Mouse (Mus musculus) testis, adult 2 months (tissue): ENCODE measurements around the gene Atoh8. TPM values are rescaled to one million over a fixed set of nuclear protein-coding genes. Genes with fewer than 3 reads are reported as not detected.
A peak's percentile ranks its signal among the peaks of the same experiment; 100 is the strongest.

Experiments used
- H3K27ac ChIP-seq: fragments of 200-500 bp; 2 replicates; pipeline ENCODE4 v1.5.1; 2012; ENCODE audit warnings: low read depth, low read length; ENCODE audit not compliant: control insufficient read depth, insufficient read depth
- H3K27me3 ChIP-seq: fragments of 200-500 bp; 2 replicates; pipeline ENCODE4 v1.6.1; 2012; ENCODE audit warnings: mild to moderate bottlenecking, low read length, moderate library complexity; ENCODE audit not compliant: control insufficient read depth, insufficient read depth
- H3K36me3 ChIP-seq: fragments of 200-500 bp; 2 replicates; pipeline ENCODE4 v1.6.1; 2012; ENCODE audit warnings: mild to moderate bottlenecking, low read length; ENCODE audit not compliant: control insufficient read depth, insufficient read depth
- H3K4me1 ChIP-seq: fragments of 200-500 bp; 2 replicates; pipeline ENCODE4 v1.6.1; 2012; ENCODE audit warnings: low read length; ENCODE audit not compliant: control insufficient read depth, insufficient read depth
- H3K4me3 ChIP-seq: fragments of 200-500 bp; 2 replicates; pipeline ENCODE4 v1.5.1; 2012; ENCODE audit warnings: low read depth, mild to moderate bottlenecking, low read length, moderate library complexity, mixed read lengths; ENCODE audit not compliant: control insufficient read depth
- CTCF ChIP-seq: fragments of 200-500 bp; IDR thresholded peaks from 2 replicates; pipeline ENCODE4 v1.5.1; 2012; ENCODE audit warnings: low read depth, mild to moderate bottlenecking, inconsistent platforms, low read length, moderate library complexity; ENCODE audit not compliant: control insufficient read depth, insufficient read depth, insufficient replicate concordance
- POLR2A ChIP-seq: fragments of 200-500 bp; IDR thresholded peaks from 2 replicates; pipeline ENCODE4 v1.6.1; 2012; ENCODE audit warnings: low read depth, mild to moderate bottlenecking, inconsistent platforms, low read length, moderate library complexity; ENCODE audit not compliant: control insufficient read depth
- polyA plus RNA-seq: library from polyadenylated mRNA; depleted of rRNA; stranded (reverse); fragments of >200 nt; gene quantifications from 2 replicates; pipeline ENCODE4 v1.2.3, GENCODE M21; 2012

Atoh8 gene
- polyA plus RNA-seq, 1 experiment = 390 TPM

- Histone ChIP-seq H3K4me1 (peaks cover 2% of the 10 kb centered on the region; the same call in 1 of the 2 replicates), H3K27me3 (no peaks in the 10 kb centered on the region), H3K4me3 (no peak overlapping the region), H3K36me3 (no peaks in the 10 kb centered on the region), H3K27ac (no peak overlapping the region)
- TF ChIP-seq CTCF (no peak), POLR2A (no peak)
Observed at GRCm38 (mm10) chr6:72265664-72266063, 30.3 kb upstream of the Atoh8 start.

- TF ChIP-seq POLR2A = no peak
- TF ChIP-seq CTCF = no peak
- H3K4me3 ChIP-seq = no peak overlapping the region
Observed at GRCm38 (mm10) chr6:72263679-72264265, 28.4 kb upstream of the Atoh8 start.

GRCm38 (mm10) chr6:72261683-72262320, 26.4 kb upstream of the Atoh8 start:
- Histone ChIP-seq H3K36me3 (no peaks in the 10 kb centered on the region), H3K4me3 (no peak overlapping the region), H3K27ac (no peak overlapping the region), H3K4me1 (peaks cover 2% of the 10 kb centered on the region; the same call in 1 of the 2 replicates), H3K27me3 (no peaks in the 10 kb centered on the region)
- TF ChIP-seq CTCF (no peak), POLR2A (no peak)

More at GRCm38 (mm10) chr6:72263679-72264265, 28.4 kb upstream of the Atoh8 start:
- no peaks in the 10 kb centered on the region for H3K36me3 ChIP-seq
- H3K27me3 ChIP-seq = no peaks in the 10 kb centered on the region
- peaks cover 2% of the 10 kb centered on the region; the same call in 1 of the 2 replicates for H3K4me1 ChIP-seq
- H3K27ac ChIP-seq = no peak overlapping the region

GRCm38 (mm10) chr6:72260981-72261682, 25.8 kb upstream of the Atoh8 start:
- Histone ChIP-seq H3K27ac (no peak overlapping the region), H3K4me1 (peaks cover 2% of the 10 kb centered on the region; the same call in 1 of the 2 replicates), H3K4me3 (no peak overlapping the region), H3K36me3 (no peaks in the 10 kb centered on the region), H3K27me3 (no peaks in the 10 kb centered on the region)
- TF ChIP-seq CTCF (peak; percentile 96), POLR2A (no peak)

- peaks cover 2% of the 10 kb centered on the region; the same call in 1 of the 2 replicates for H3K4me1 ChIP-seq
- no peaks in the 10 kb centered on the region for H3K36me3 ChIP-seq
- no peak overlapping the region for H3K4me3 ChIP-seq
- no peaks in the 10 kb centered on the region for H3K27me3 ChIP-seq
- TF ChIP-seq POLR2A = no peak
- TF ChIP-seq CTCF = no peak
- H3K27ac ChIP-seq = no peak overlapping the region
Observed at GRCm38 (mm10) chr6:72259474-72259873, 24.1 kb upstream of the Atoh8 start.

GRCm38 (mm10) chr6:72255294-72255693, 19.9 kb upstream of the Atoh8 start:
- Histone ChIP-seq H3K36me3 (no peaks in the 10 kb centered on the region), H3K27me3 (no peaks in the 10 kb centered on the region), H3K4me1 (no peaks in the 10 kb centered on the region), H3K4me3 (no peak overlapping the region), H3K27ac (no peak overlapping the region)
- no peak for TF ChIP-seq CTCF
- TF ChIP-seq POLR2A = no peak

GRCm38 (mm10) chr6:72254588-72255075, 19.3 kb upstream of the Atoh8 start:
- Histone ChIP-seq H3K4me1 (no peaks in the 10 kb centered on the region), H3K27ac (no peak overlapping the region), H3K4me3 (no peak overlapping the region), H3K36me3 (no peaks in the 10 kb centered on the region), H3K27me3 (no peaks in the 10 kb centered on the region)
- TF ChIP-seq CTCF = no peak
- no peak for TF ChIP-seq POLR2A
